Mouse (Mus musculus) cerebellum, adult 2 months (tissue): ENCODE measurements around the gene Hk2.

Experiments used
- CTCF ChIP-seq: fragments of 200-500 bp; IDR thresholded peaks from 2 replicates; pipeline ENCODE4 v1.5.1; 2011; ENCODE audit warnings: low read depth, mild to moderate bottlenecking, control low read depth, low read length, moderate library complexity, borderline replicate concordance; ENCODE audit not compliant: insufficient read depth
- POLR2A ChIP-seq: fragments of 200-500 bp; IDR thresholded peaks from 2 replicates; pipeline ENCODE4 v1.6.1; 2011; ENCODE audit warnings: low read length, control low read depth, borderline replicate concordance; ENCODE audit not compliant: insufficient read depth

DNA sequence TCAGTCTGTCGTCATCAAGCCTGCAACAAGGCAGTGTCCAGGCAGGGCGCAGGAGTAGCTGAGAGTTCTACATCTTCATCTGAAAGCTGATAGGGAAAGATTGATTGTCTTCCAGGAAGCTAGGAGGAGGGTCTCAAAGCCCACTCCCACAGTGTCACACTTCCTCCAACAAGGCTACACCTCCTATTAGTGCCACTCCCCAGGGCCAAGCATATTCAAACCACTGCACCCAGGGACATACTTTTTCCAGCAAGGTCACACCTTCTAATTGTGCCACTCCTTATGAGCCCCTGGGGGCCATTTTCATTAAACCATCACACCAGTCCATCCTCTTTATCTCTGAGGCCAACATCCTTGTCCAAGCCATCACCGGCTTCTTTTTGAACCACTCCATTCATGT lies 77.5 kb downstream of the Hk2 start:
- TF ChIP-seq POLR2A (no peak), CTCF (no peak)
